ENCODE assay signal across 8 mouse cellular contexts in genomic region chr7:3415378-3415777, GRCm38 (mm10). TPM values are rescaled to one million over a fixed set of nuclear protein-coding genes. Genes with fewer than 3 reads are reported as not detected.
DNase-seq lines count a peak whose midpoint lies in the region; ATAC-seq lines count a peak whose summit lies in the region.

No protein-coding gene starts in this region.

- peak; percentile 11 for DNase-seq in CD4-positive helper T cell, adult 2 months (ENCODE audit: low read depth, low spot score)
- DNase-seq in adrenal gland, adult (ENCODE audit: inconsistent age in 2 of 2, low spot score in 1 of 2): peak; percentile 82
- no peak for DNase-seq in liver, embryonic 13.5 days
- no peak for DNase-seq in spleen, adult 12 weeks (ENCODE audit: low spot score)
- DNase-seq in right cerebral cortex, postnatal 36 days (ENCODE audit: low spot score in 2 of 2): no peak

- H3K4me1 ChIP-seq in forebrain, embryonic 13.5 days: peaks cover 25% of the 10 kb centered on the region
- peaks cover 11% of the 10 kb centered on the region for H3K4me1 ChIP-seq in hindbrain, embryonic 16.5 days (ENCODE audit: control insufficient read depth, insufficient read depth, low read depth, low read length)
- 0 out of 2 replicates have a peak, but pooled peaks cover 8% of the 10 kb centered on the region for H3K4me1 ChIP-seq in liver, embryonic 13.5 days (replicated peaks)
- peaks cover 8% of the 10 kb centered on the region for H3K4me1 ChIP-seq in neural tube, embryonic 14.5 days (ENCODE audit: control insufficient read depth, insufficient read depth, low read length)

- H3K27ac ChIP-seq in forebrain, embryonic 13.5 days: no peak overlapping the region
- H3K27ac ChIP-seq in hindbrain, embryonic 16.5 days (ENCODE audit: low read depth, low read length): no peak overlapping the region
- no peak overlapping the region for H3K27ac ChIP-seq in liver, embryonic 13.5 days
- H3K27ac ChIP-seq in neural tube, embryonic 14.5 days (ENCODE audit: low read depth, low read length): no peak overlapping the region

- H3K36me3 ChIP-seq in forebrain, embryonic 13.5 days (ENCODE audit: poor library complexity, severe bottlenecking): no peaks in the 10 kb centered on the region
- no peaks in the 10 kb centered on the region for H3K36me3 ChIP-seq in hindbrain, embryonic 16.5 days (ENCODE audit: control insufficient read depth, insufficient read depth, low read length)
- no peaks in the 10 kb centered on the region for H3K36me3 ChIP-seq in liver, embryonic 13.5 days
- no peaks in the 10 kb centered on the region for H3K36me3 ChIP-seq in neural tube, embryonic 14.5 days (ENCODE audit: control insufficient read depth, insufficient read depth, low read length)

- H3K4me2 ChIP-seq in forebrain, embryonic 13.5 days: peak overlapping the region; percentile 98
- peak overlapping the region; percentile 99 for H3K4me2 ChIP-seq in hindbrain, embryonic 16.5 days (ENCODE audit: low read length)
- H3K4me2 ChIP-seq in liver, embryonic 13.5 days: peak overlapping the region; percentile 70
- peak overlapping the region; percentile 98 for H3K4me2 ChIP-seq in neural tube, embryonic 14.5 days (ENCODE audit: low read depth, low read length)

- peak; percentile 8; the same call in 1 of the 2 replicates for ATAC-seq in forebrain, embryonic 13.5 days
- ATAC-seq in hindbrain, embryonic 16.5 days: peak; percentile 16; the same call in 1 of the 2 replicates
- ATAC-seq in liver, embryonic 13.5 days (ENCODE audit: low read depth): peak; percentile 25; the same call in 1 of the 2 replicates
- ATAC-seq in neural tube, embryonic 14.5 days (ENCODE audit: low read depth): peak; percentile 29; the same call in 1 of the 2 replicates

- H3K27me3 ChIP-seq in forebrain, embryonic 13.5 days: peaks cover 47% of the 10 kb centered on the region
- peaks cover 22% of the 10 kb centered on the region for H3K27me3 ChIP-seq in hindbrain, embryonic 16.5 days (replicated peaks; ENCODE audit: control insufficient read depth, insufficient read depth, low read length)
- H3K27me3 ChIP-seq in liver, embryonic 13.5 days: peaks cover 95% of the 10 kb centered on the region
- peaks cover 36% of the 10 kb centered on the region for H3K27me3 ChIP-seq in neural tube, embryonic 14.5 days (ENCODE audit: control insufficient read depth, insufficient read depth, low read length)

- H3K4me3 ChIP-seq in forebrain, embryonic 13.5 days: peak overlapping the region; percentile 63
- peak overlapping the region; percentile 61 for H3K4me3 ChIP-seq in hindbrain, embryonic 16.5 days (ENCODE audit: low read length)
- H3K4me3 ChIP-seq in liver, embryonic 13.5 days (replicated peaks): peak overlapping the region; percentile 54
- peak overlapping the region; percentile 53 for H3K4me3 ChIP-seq in neural tube, embryonic 14.5 days (ENCODE audit: low read depth, low read length)

- WGBS in forebrain, embryonic 13.5 days: 1% methylated on average over 25 of the region's 60 CpGs
- WGBS in hindbrain, embryonic 16.5 days: under 1% methylated on average over 33 of the region's 60 CpGs
- WGBS in liver, embryonic 13.5 days (ENCODE audit: insufficient replicate concordance): 1% methylated on average over 49 of the region's 60 CpGs
- WGBS in neural tube, embryonic 14.5 days: 0% methylated on average over 32 of the region's 60 CpGs

- H3K9me3 ChIP-seq in forebrain, embryonic 13.5 days (replicated peaks): no peaks in the 10 kb centered on the region
- no peaks in the 10 kb centered on the region for H3K9me3 ChIP-seq in hindbrain, embryonic 16.5 days (ENCODE audit: control insufficient read depth, low read length)
- no peaks in the 10 kb centered on the region for H3K9me3 ChIP-seq in liver, embryonic 13.5 days (replicated peaks)
- H3K9me3 ChIP-seq in neural tube, embryonic 14.5 days (ENCODE audit: control insufficient read depth, low read length): no peaks in the 10 kb centered on the region

- H3K9ac ChIP-seq in forebrain, embryonic 13.5 days: peak overlapping the region; percentile 78
- H3K9ac ChIP-seq in hindbrain, embryonic 16.5 days (ENCODE audit: low read depth, low read length): peak overlapping the region; percentile 78
- no peak overlapping the region for H3K9ac ChIP-seq in liver, embryonic 13.5 days
- H3K9ac ChIP-seq in neural tube, embryonic 14.5 days (replicated peaks; ENCODE audit: low read depth, low read length): peak overlapping the region; percentile 64

RNA-seq across cellular contexts. Expression of gene Cacng6, which starts 8.6 kb away (rescaled TPM):
- not detected in 2 replicates for polyA plus RNA-seq in forebrain, embryonic 13.5 days (2015; fragmentation: Nextera tagmentation; extraction: Ambion mirVana)
- 0.62 TPM in 1 of 2 replicates, not detected in the other for polyA plus RNA-seq in hindbrain, embryonic 16.5 days (2015; fragmentation: Nextera tagmentation; extraction: Ambion mirVana)
- polyA plus RNA-seq in liver, embryonic 13.5 days (2015; fragmentation: Nextera tagmentation; extraction: Ambion mirVana): 0.28 and 0.30 TPM in 2 replicates
- polyA plus RNA-seq in neural tube, embryonic 14.5 days (2014; fragmentation: Nextera tagmentation; extraction: Ambion mirVana): 0.29 TPM in 1 of 2 replicates, not detected in the other

RNA-seq across cellular contexts. Expression of gene Cacng8, which starts 24.9 kb away (rescaled TPM):
- 10.0 and 12.6 TPM in 2 replicates for polyA plus RNA-seq in forebrain, embryonic 13.5 days (2015; fragmentation: Nextera tagmentation; extraction: Ambion mirVana)
- 8.6 and 13.7 TPM in 2 replicates for polyA plus RNA-seq in hindbrain, embryonic 16.5 days (2015; fragmentation: Nextera tagmentation; extraction: Ambion mirVana)
- 0.10 TPM in 1 of 2 replicates, not detected in the other for polyA plus RNA-seq in liver, embryonic 13.5 days (2015; fragmentation: Nextera tagmentation; extraction: Ambion mirVana)
- 12.9 and 13.5 TPM in 2 replicates for polyA plus RNA-seq in neural tube, embryonic 14.5 days (2014; fragmentation: Nextera tagmentation; extraction: Ambion mirVana)

Comparison
In these comparisons a context has a peak if more than half of its experiments do, and no peak if none do; other contexts are left out.
1. DNase-seq: peak in CD4-positive helper T cell, adult 2 months (single experiment) and adrenal gland, adult (2 of 2); none in liver, embryonic 13.5 days (single experiment), spleen, adult 12 weeks (single experiment) and right cerebral cortex, postnatal 36 days (0 of 2).
2. Peak in every context shown above with its lines, with median percentiles within 50 percentile points of each other: ATAC-seq, H3K4me2 ChIP-seq and H3K4me3 ChIP-seq.